Mouse (Mus musculus) mouse embryonic stem cell (cell line): ENCODE measurements around the gene Ccdc88a.

Experiments used
- in situ Hi-C, 2 experiments: fragments of 300-500 bp; cut with MboI; formaldehyde crosslinking; loops; 1 replicate in 1 of 2; 3 replicates in 1 of 2; pipeline ENCODE4 v1.14.3; 2019 to 2020; ENCODE audit warnings: low sequenced_read_pairs in 2 of 2, low pct_unique_long_range_greater_than_20kb in 1 of 2, mixed read lengths in 1 of 2; ENCODE audit not compliant: unreplicated experiment in 1 of 2

Gene Ccdc88a

GRCm38 (mm10) chr11:29373396-29374273, at the start of gene Ccdc88a:
Gene Ccdc88a, plus strand, starts transcription at chr11:29373658.
- in situ Hi-C loops, result no loop called here

- in situ Hi-C loops, result no loop called here
Measured at GRCm38 (mm10) chr11:29335505-29335904, 38.0 kb upstream of the Ccdc88a start.

GRCm38 (mm10) chr11:29341259-29341658, 32.2 kb upstream of the Ccdc88a start:
- in situ Hi-C loops, result no loop called here

GRCm38 (mm10) chr11:29344891-29345657, 28.4 kb upstream of the Ccdc88a start:
- in situ Hi-C loops, result no loop called here

GRCm38 (mm10) chr11:29345673-29346286, 27.7 kb upstream of the Ccdc88a start:
- in situ Hi-C loops, result no loop called here

GRCm38 (mm10) chr11:29350891-29351290, 22.6 kb upstream of the Ccdc88a start:
- in situ Hi-C loops, result no loop called here

GRCm38 (mm10) chr11:29352214-29352613, 21.2 kb upstream of the Ccdc88a start:
- in situ Hi-C loops, result no loop called here

GRCm38 (mm10) chr11:29368161-29368560, 5.3 kb upstream of the Ccdc88a start:
- in situ Hi-C loops, result no loop called here

GRCm38 (mm10) chr11:29373050-29373395, 435 bp upstream of the Ccdc88a start:
- in situ Hi-C loops, result no loop called here

- in situ Hi-C loops, result no loop called here
Measured at GRCm38 (mm10) chr11:29374274-29374656, 807 bp downstream of the Ccdc88a start.

GRCm38 (mm10) chr11:29376635-29377034, 3.2 kb downstream of the Ccdc88a start:
- in situ Hi-C loops, result no loop called here

GRCm38 (mm10) chr11:29378751-29379150, 5.3 kb downstream of the Ccdc88a start:
- in situ Hi-C loops, result no loop called here

- in situ Hi-C loops, result no loop called here
Measured at GRCm38 (mm10) chr11:29383493-29383892, 10.0 kb downstream of the Ccdc88a start.

- in situ Hi-C loops, result no loop called here
Measured at GRCm38 (mm10) chr11:29384001-29384400, 10.5 kb downstream of the Ccdc88a start.

GRCm38 (mm10) chr11:29384617-29385016, 11.2 kb downstream of the Ccdc88a start:
- in situ Hi-C loops, result no loop called here

GRCm38 (mm10) chr11:29389913-29390312, 16.5 kb downstream of the Ccdc88a start:
- in situ Hi-C loops, result no loop called here

GRCm38 (mm10) chr11:29395135-29395746, 21.8 kb downstream of the Ccdc88a start:
- in situ Hi-C loops, result no loop called here

GRCm38 (mm10) chr11:29400374-29400773, 26.9 kb downstream of the Ccdc88a start:
- in situ Hi-C loops, result no loop called here

GRCm38 (mm10) chr11:29406292-29406691, 32.8 kb downstream of the Ccdc88a start:
- in situ Hi-C loops, result no loop called here
